Mouse (Mus musculus): ENCODE results near the gene Cd2bp2.

GRCm38 (mm10) chr7:127212432-127213250 lies 16.8 kb upstream of the Cd2bp2 start:
- TF ChIP-seq POLR2A (IDR thresholded peaks at IDR 0.05; ENCODE audit: control insufficient read depth, low read depth, low read length) (no peak), CTCF (IDR thresholded peaks at IDR 0.05; ENCODE audit: control insufficient read depth, insufficient read depth, insufficient replicate concordance, low read depth, low read length) (no peak)
